Mouse (Mus musculus): ENCODE data around the gene Csnka2ip.

GRCm38 (mm10) chr16:64569496-64569895 lies 32.7 kb downstream of the Csnka2ip start:
- TF ChIP-seq CTCF (conservative IDR thresholded peaks at IDR 0.05; ENCODE audit: insufficient read depth, insufficient read length, low read depth, low read length) = no peak
- no peak for TF ChIP-seq POLR2A (IDR thresholded peaks at IDR 0.05; ENCODE audit: low read depth, low read length)

All from kidney, adult 2 months (tissue).